Mouse (Mus musculus) lung, postnatal 25 days (tissue): ENCODE measurements at regions not wholly inside any gene's neighbourhood (a gene's known extent, or its start where the extent isn't known, plus 50 kb on each side); places are given as distances from the start of the nearest gene placed in this dataset.
A peak's percentile ranks its signal among the peaks of the same experiment; 100 is the strongest.

Experiments
- DNase-seq: peaks from one replicate; pipeline ENCODE4 v3.0.0; 2022; ENCODE audit warnings: low spot score

- peak; percentile 28 for DNase-seq
These were observed 463.6 kb upstream of the Kif2a start for GRCm38 (mm10) chr13:107485400-107486017.

- DNase-seq: no peak
These were observed 462.7 kb upstream of the Kif2a start for GRCm38 (mm10) chr13:107484630-107484998.

DNA sequence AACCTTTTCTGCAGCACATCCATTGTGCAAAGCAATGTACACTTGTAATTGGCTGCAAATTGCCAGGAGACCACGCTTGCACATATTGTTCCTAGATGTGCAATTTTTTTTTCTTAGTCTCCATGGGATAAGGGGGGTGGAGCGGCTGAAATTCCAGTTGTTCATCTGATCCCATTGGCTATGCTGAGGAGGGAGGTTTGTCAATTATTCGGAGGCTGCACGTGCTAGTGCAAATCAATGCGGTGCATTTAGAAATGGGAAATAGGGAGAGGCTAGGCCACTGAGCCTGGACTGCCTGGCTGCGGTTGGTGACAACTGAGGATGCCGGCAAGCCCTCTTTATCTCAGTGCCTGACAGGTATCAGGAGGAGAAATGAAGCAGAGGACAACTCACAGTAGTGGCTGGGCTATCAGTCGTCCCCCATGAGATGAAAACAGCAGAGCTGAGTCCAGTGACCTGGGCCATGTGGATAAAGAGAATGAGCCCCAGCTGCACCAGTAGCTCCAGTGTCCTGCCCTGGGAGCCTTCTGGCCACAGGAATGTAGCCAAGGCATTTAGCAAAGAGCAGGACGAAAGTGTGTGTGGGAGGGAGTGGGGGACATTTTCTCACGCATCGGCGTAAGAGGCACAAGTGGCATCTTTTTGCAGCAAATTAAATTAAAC, 462.2 kb upstream of the Kif2a start:
- DNase-seq: no peak

- DNase-seq: no peak
These were observed 453.2 kb upstream of the Kif2a start for GRCm38 (mm10) chr13:107475166-107475565.

DNA sequence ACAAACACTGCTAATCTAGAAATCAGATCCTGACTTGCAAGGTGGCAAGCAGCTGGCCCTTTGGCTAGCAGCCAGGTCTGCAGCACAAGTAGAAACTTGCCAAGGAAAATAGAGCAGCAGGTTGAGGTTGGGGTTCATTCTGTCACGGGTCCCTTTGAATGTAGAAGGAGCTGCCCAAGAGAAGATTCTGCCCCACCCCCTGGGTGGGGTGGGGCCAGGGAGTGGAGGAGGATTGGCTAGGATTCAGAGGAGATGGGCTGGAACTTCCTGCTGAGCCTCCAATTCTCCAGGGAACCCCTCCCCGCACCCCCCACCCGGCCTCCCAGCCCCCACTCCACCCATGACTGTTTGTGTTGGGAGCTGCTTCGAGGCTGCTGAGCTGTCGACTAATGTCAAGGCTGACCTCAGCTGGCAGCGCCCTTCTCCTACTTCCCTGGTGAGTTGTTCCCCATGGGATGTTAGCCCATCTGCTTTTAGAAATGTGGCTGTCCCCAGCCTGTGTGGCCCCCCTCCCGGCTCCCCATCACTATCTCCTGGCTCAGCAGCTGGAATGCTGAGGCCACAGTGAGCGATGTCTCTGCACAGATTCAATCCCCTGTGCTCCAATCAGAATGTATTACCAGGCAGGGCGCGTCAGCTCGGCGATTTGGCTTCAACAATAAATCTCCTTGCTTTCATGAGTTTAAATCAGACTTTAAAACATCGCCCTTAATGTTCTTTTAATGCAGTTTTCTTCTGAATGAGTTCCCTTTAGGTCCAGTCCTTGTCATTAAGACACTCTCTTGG, 447.8 kb upstream of the Kif2a start:
- peak; percentile 60 for DNase-seq

DNA sequence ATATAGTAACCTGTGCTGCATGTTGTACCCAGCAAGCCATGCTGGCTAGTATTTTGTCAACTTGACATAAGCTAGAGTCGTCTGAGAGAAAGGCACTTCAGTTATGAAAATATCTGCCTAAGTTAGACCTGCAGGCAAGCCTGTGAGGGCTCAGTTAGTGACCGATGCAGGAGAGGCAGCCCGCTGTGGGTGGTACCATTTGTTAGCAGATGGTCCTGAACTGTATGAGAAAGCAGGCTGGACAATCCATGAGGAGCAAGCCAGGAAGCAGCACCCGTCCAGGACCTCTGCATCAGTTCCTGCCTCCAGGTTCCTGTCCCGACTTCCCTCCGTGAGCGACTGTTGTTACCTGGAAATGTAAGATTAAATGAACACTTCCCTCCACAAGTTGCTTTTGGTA, 440.9 kb upstream of the Kif2a start:
- DNase-seq: no peak

GRCm38 (mm10) chr13:107461048-107461912, 439.4 kb upstream of the Kif2a start:
- DNase-seq: peak; percentile 73

GRCm38 (mm10) chr13:107458730-107459129, 436.8 kb upstream of the Kif2a start:
- DNase-seq: no peak

- no peak for DNase-seq
These were observed 435.3 kb upstream of the Kif2a start for GRCm38 (mm10) chr13:107457270-107457669.

- DNase-seq: no peak
These were observed 434.5 kb upstream of the Kif2a start for GRCm38 (mm10) chr13:107456394-107456793.

DNA sequence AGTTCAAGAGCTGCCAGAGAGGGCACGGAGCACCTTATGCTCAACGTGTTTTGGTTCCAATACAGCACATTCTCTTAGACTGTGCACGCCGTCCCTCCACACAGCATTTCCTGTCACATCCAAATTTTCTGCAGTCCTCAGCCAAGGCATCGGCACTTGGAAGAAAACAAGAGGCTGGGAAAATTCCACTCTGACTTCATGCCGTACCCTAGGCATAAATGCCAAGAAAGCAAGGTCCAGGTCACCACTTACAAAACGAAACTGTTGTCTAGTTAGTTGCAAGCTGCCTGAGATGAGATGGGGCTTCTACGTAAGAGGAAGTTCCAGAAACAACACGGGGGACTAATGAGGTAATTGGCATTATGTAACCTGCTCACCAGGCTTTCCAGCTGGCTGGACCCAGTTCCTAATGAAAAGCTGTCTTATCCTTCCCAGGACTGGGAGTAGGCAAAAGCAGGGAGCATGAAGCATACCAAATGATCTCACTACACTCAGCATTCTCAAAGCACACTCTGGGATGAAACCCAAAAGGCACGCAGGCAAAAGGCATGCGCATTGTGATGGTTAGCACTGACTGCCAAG, 427.8 kb upstream of the Kif2a start:
- peak; percentile 63 for DNase-seq

- DNase-seq: no peak
These were observed 425.9 kb upstream of the Kif2a start for GRCm38 (mm10) chr13:107447813-107448212.

DNA sequence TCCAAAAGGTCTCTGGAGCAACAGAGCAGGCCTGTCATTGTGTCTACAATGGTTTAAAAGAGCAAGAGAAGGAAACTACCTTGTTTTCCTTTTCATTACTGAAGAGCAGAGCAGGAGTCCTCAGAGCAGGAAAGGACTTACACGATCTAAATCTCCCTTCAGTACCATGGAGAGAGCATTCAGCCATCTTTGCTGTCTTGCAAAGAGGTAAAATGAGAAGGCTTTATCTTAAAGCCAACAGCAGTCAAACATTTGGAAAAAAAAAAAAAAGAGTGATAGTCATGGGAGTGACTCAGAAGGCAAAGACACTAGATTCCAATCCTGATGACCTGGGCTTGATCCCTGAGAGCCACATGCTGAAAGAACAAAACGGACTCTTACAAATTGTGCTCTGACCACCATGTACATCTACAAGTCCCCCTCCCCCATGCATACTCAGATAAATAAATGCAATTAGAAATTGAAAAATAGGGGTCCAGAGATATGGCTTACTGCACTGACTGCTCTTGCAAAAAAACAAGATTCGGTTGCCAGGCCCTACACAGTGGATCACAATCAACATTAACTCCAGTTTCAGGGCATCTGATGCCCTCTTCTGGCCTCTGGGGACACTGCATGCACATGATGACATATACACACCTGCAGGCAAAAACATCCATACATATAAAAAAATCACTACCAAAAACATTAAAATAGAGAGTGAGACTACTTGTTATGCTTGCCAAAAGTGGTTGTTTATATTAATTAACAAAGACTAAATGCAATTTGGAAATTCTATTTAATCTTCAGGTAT, 397.6 kb upstream of the Kif2a start:
- no peak for DNase-seq

DNA sequence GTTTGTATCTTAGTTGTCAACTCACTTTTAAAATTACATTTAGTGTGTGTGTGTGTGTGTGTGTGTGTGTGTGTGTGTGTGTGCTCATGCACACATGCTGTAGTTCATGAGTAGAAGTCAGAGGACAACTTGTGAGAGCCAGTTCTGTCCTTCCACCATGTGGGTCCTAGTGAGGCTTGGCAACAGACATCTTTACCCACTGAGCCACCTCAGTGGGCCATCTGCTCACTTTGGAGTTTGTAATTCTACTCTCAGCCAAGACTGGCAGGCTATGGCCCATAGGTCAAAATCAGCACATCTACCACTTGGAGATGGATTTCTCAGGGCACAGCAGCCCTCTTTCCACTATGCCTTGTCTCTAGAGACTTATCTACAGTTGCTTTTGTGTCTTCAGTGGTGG, 388.3 kb upstream of the Kif2a start:
- no peak for DNase-seq

GRCm38 (mm10) chr13:107407674-107408026, 385.7 kb upstream of the Kif2a start:
- DNase-seq: no peak

GRCm38 (mm10) chr13:107406977-107407673, 385.2 kb upstream of the Kif2a start:
- DNase-seq: no peak

DNA sequence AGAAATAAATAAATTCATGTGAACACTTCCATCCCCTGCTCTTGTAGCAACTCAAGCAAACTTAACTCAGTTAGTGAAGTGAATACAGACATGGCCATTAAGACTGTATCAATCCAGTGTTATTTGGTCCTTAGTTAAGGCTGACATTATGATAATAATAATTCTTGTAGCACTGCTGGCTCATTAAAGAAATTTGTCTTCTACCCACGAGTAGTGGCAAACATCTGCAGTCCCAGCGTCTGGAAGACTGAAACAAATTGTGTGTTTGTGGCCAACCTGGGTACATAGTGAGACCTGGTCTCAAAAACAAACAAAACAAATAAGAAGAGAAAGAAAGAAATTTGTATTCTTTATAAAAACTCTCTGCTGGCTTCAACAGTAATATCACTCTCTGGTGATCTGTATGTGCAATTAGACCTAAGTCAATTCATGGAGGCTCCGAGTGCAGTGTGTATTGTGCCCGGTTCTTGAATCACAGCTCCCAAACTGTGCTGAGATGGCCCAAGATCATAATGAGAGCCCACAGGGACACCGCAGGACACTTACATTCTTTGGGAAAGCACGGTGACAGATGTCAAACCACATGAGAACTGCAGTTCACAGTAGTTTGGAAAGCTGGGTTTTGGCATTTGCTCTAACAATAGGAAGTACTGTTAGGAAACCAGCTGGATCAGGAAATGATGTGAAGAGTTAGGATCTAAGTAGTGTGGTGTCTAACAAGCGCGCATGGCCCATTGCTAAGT, 376.9 kb upstream of the Kif2a start:
- no peak for DNase-seq

GRCm38 (mm10) chr13:107396036-107396435, 374.1 kb upstream of the Kif2a start:
- no peak for DNase-seq

GRCm38 (mm10) chr13:107394451-107394850, 372.5 kb upstream of the Kif2a start:
- no peak for DNase-seq
